Mouse (Mus musculus): ENCODE measurements around the gene Trak1. TPM values are rescaled to one million over a fixed set of nuclear protein-coding genes. Genes with fewer than 3 reads are reported as not detected.

Trak1 gene
- polyA plus RNA-seq, 2 experiments: 2.9 to 3.1 TPM

DNA sequence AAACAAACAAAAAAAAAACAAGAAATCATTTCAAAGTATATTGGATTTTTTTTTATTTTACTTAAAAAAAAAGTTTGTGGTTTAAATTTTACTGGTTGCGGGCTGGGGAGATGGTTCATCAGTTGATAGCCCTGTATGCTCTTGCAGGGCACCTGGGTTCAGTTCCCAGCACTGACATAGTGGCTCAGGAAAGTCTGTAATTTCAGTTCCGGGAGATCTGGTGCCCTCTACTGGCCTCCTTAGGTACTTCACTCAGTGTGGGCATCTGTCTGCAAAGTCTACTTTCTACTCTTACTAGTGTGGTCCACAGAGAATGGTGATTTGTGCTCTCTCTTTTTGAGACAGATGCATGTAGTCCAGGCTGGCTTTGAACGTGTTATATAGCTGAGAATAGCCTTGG, 12.9 kb upstream of the Trak1 start:
- peak; percentile 77 for TF ChIP-seq CTCF (IDR thresholded peaks at IDR 0.05; ENCODE audit: low read depth)
- no peak for TF ChIP-seq EP300 (IDR thresholded peaks at IDR 0.05; ENCODE audit: low read depth)
- Histone ChIP-seq H3K27ac (no peak overlapping the region), H3K4me3 (ENCODE audit: insufficient read depth in 1 of 2, low read depth in 2 of 2, low read length in 2 of 2) (no peak overlapping the region), H3K9ac (replicated peaks) (no peak overlapping the region), H3K4me2 (ENCODE audit: low read depth) (peak overlapping the region; percentile 68; the same call in 1 of the 2 replicates), H3K36me3 (replicated peaks; ENCODE audit: control insufficient read depth, insufficient read depth, low read depth) (no peaks in the 10 kb centered on the region), H3K27me3 (ENCODE audit: control insufficient read depth, insufficient read depth, low read length) (no peaks in the 10 kb centered on the region), H3K4me1 (replicated peaks; ENCODE audit: control insufficient read depth in 2 of 2, insufficient read depth in 2 of 2, low read length in 1 of 2) (peaks cover 6 to 18% of the 10 kb centered on the region in 2 experiments), H3K9me3 (ENCODE audit: control insufficient read depth, low read length) (no peaks in the 10 kb centered on the region)
- ATAC-seq (ENCODE audit: insufficient read depth) (no peak), DNase-seq (ENCODE audit: low read depth in 3 of 3, low spot score in 3 of 3) (peak; percentile 50 to 55 (median 52))
- WGBS (ENCODE audit: insufficient replicate concordance): 60% methylated on average over 3 of the region's 3 CpGs

DNA sequence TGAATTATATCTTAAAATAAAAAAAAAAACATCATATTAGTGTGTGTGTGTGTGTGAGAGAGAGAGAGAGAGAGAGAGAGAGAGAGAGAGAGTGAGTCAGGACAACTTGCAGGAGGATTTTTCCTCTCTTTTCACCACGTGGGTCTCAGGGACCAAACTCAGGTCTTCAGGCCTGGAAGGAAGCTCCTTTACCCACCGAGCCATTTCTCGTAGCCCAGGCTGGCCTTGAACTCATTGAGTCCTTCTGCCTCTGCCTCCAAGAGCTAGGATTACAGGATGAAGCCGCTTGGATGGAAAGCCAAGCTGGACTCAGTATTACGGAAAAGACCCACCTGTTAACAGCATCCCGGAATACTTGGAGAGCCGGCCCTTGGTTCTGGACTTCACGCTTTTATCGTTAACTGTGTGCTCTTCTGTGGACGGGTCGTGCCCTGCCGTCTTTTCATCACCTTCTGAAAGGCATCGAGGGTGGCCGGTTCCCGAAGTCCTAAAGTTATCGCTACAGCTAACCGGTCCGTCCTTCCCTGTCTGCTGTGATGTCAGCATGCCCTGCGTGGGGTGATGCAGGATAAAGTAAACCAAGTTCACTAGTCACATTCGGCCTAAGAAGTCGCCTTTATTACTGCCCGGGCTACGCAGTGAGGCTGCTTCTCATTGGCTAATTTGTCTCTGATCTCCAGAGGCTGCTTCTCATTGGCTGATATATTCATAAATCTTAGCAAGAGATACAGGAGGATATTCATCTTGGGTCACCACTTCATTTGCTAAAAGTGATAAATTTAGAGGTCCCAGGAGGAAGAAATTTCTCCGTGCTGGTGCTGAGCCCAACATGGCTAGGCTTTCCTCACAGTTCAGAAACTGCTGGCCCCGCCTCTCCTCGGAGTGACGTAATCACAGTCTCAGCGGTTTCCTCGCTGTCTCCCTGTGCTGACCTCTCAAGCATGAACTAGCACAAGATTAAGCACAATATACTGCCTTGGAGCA, 11.7 kb upstream of the Trak1 start:
- peak; percentile 84 for ATAC-seq (ENCODE audit: insufficient read depth)
- H3K9me3 ChIP-seq (ENCODE audit: control insufficient read depth, low read length): no peaks in the 10 kb centered on the region
- peaks cover 6 to 18% of the 10 kb centered on the region in 2 experiments for H3K4me1 ChIP-seq (replicated peaks; ENCODE audit: control insufficient read depth in 2 of 2, insufficient read depth in 2 of 2, low read length in 1 of 2)
- 26% methylated on average over 29 of the region's 29 CpGs for WGBS (ENCODE audit: insufficient replicate concordance)
- peak overlapping the region; percentile 56 for H3K9ac ChIP-seq (replicated peaks)
- no peaks in the 10 kb centered on the region for H3K27me3 ChIP-seq (ENCODE audit: control insufficient read depth, insufficient read depth, low read length)
- H3K27ac ChIP-seq: peak overlapping the region; percentile 71
- H3K4me3 ChIP-seq (ENCODE audit: insufficient read depth in 1 of 2, low read depth in 2 of 2, low read length in 2 of 2): peak overlapping the region; percentile 53 to 85
- no peak for TF ChIP-seq EP300 (IDR thresholded peaks at IDR 0.05; ENCODE audit: low read depth)
- no peak for TF ChIP-seq CTCF (IDR thresholded peaks at IDR 0.05; ENCODE audit: low read depth)
- H3K4me2 ChIP-seq (ENCODE audit: low read depth): peak overlapping the region; percentile 68
- DNase-seq (ENCODE audit: low read depth in 3 of 3, low spot score in 3 of 3): peak; percentile 66 to 71 (median 69)
- no peaks in the 10 kb centered on the region for H3K36me3 ChIP-seq (replicated peaks; ENCODE audit: control insufficient read depth, insufficient read depth, low read depth)

DNA sequence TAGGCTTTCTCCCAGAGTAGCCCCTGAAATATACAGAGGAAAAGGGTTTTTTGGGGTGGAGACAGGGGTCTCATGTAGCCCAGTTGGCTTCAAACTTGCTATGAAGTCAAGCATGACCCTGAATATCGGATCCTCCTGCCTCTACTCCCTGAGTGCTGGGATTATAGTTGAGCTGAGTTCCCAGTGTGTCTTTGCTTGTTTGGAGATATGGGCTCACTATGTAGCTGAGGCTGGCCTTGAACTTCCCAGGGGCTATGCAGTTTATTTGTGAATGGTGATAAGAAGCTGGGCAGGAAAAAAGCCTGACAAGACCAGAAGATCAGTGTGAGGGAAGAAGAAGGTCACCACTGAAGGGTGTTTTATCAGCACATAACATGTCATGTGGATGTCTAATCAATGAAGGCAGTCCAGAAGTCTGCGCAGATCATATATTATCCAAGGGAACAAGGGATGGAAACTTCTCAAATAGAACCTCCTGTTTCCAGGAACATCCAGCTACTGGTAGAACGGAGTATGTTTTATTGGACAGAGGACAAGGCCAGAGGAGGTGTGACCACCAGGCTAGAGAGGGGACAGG, 10.9 kb upstream of the Trak1 start:
- ATAC-seq (ENCODE audit: insufficient read depth): peak; percentile 82
- H3K9me3 ChIP-seq (ENCODE audit: control insufficient read depth, low read length): no peaks in the 10 kb centered on the region

DNA sequence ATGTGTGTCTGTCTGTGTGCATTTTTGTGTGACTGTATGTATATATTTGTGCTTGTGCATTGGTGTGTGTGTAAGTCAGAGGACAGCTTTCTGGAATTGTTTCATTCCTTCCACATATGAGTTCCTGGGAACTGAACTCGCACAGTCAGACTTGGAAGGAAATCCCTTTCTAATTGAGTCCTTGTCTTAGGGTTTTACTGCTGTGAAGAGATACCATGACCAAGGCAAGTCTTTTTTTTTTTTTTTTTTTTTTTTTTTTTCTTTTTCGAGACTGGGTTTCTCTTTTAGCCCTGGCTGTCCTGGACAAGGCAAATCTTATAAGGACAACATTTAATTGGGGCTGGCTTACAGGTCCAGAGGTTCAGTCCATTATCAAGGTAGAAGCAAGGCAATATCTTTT, 6.0 kb upstream of the Trak1 start:
- ATAC-seq (ENCODE audit: insufficient read depth): no peak
- no peak for DNase-seq (ENCODE audit: low read depth in 3 of 3, low spot score in 3 of 3)
- TF ChIP-seq EP300 (IDR thresholded peaks at IDR 0.05; ENCODE audit: low read depth): no peak
- TF ChIP-seq CTCF (IDR thresholded peaks at IDR 0.05; ENCODE audit: low read depth): no peak
- Histone ChIP-seq H3K27ac (no peak overlapping the region), H3K36me3 (replicated peaks; ENCODE audit: control insufficient read depth, insufficient read depth, low read depth) (no peaks in the 10 kb centered on the region), H3K4me1 (replicated peaks; ENCODE audit: control insufficient read depth in 2 of 2, insufficient read depth in 2 of 2, low read length in 1 of 2) (peaks cover 5 to 13% of the 10 kb centered on the region in 2 experiments), H3K4me2 (ENCODE audit: low read depth) (no peak overlapping the region), H3K9me3 (ENCODE audit: control insufficient read depth, low read length) (no peaks in the 10 kb centered on the region), H3K27me3 (ENCODE audit: control insufficient read depth, insufficient read depth, low read length) (peaks cover 1% of the 10 kb centered on the region), H3K9ac (replicated peaks) (no peak overlapping the region), H3K4me3 (ENCODE audit: insufficient read depth in 1 of 2, low read depth in 2 of 2, low read length in 2 of 2) (no peak overlapping the region)
- WGBS (ENCODE audit: insufficient replicate concordance): 57% methylated on average over 2 of the region's 2 CpGs

More for the DNA sequence above, 10.9 kb upstream of the Trak1 start:
- Histone ChIP-seq H3K27ac (peak overlapping the region; percentile 71), H3K4me3 (ENCODE audit: insufficient read depth in 1 of 2, low read depth in 2 of 2, low read length in 2 of 2) (peak overlapping the region; percentile 53 to 85; a peak in 3 of 4 replicates), H3K4me2 (ENCODE audit: low read depth) (peak overlapping the region; percentile 68), H3K9ac (replicated peaks) (peak overlapping the region; percentile 52; the same call in 1 of the 2 replicates), H3K36me3 (replicated peaks; ENCODE audit: control insufficient read depth, insufficient read depth, low read depth) (no peaks in the 10 kb centered on the region), H3K4me1 (replicated peaks; ENCODE audit: control insufficient read depth in 2 of 2, insufficient read depth in 2 of 2, low read length in 1 of 2) (peaks cover 6 to 18% of the 10 kb centered on the region in 2 experiments), H3K27me3 (ENCODE audit: control insufficient read depth, insufficient read depth, low read length) (no peaks in the 10 kb centered on the region)
- peak; percentile 58 to 66 (median 60) for DNase-seq (ENCODE audit: low read depth in 3 of 3, low spot score in 3 of 3)
- WGBS (ENCODE audit: insufficient replicate concordance): 19% methylated on average over 3 of the region's 3 CpGs
- peak; percentile 70 for TF ChIP-seq EP300 (IDR thresholded peaks at IDR 0.05; ENCODE audit: low read depth)
- TF ChIP-seq CTCF (IDR thresholded peaks at IDR 0.05; ENCODE audit: low read depth): no peak

DNA sequence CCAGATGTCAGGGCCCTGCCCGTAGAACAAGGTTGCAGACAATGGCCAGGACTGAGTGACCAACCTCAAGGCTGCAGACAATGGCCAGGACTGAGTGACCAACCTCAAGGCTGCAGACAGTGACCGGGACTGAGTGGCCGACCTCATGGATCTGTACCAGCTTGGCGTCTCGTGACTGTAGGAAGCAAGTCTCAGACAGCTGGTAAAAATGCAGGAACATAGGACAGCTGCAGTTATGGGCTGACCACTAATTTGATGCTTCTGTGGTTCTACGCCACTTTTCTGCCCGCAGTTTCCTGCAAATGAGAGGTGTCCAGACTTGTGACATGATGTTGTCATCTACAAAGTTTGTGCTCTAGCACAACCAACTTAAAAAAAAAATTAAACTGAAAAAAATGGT, 4.1 kb upstream of the Trak1 start:
- peaks cover 6% of the 10 kb centered on the region for H3K27me3 ChIP-seq (ENCODE audit: control insufficient read depth, insufficient read depth, low read length)

More for the DNA sequence above, 4.1 kb upstream of the Trak1 start:
- Histone ChIP-seq H3K27ac (no peak overlapping the region), H3K4me3 (ENCODE audit: insufficient read depth in 1 of 2, low read depth in 2 of 2, low read length in 2 of 2) (no peak overlapping the region), H3K9me3 (ENCODE audit: control insufficient read depth, low read length) (no peaks in the 10 kb centered on the region), H3K36me3 (replicated peaks; ENCODE audit: control insufficient read depth, insufficient read depth, low read depth) (no peaks in the 10 kb centered on the region), H3K4me2 (ENCODE audit: low read depth) (no peak overlapping the region), H3K4me1 (replicated peaks; ENCODE audit: control insufficient read depth in 2 of 2, insufficient read depth in 2 of 2, low read length in 1 of 2) (peaks cover 0 to 7% of the 10 kb centered on the region in 2 experiments; a peak in 3 of 4 replicates), H3K9ac (replicated peaks) (no peak overlapping the region)
- no peak for DNase-seq (ENCODE audit: low read depth in 3 of 3, low spot score in 3 of 3)
- ATAC-seq (ENCODE audit: insufficient read depth): no peak
- WGBS (ENCODE audit: insufficient replicate concordance): 63% methylated on average over 7 of the region's 7 CpGs
- TF ChIP-seq CTCF (IDR thresholded peaks at IDR 0.05; ENCODE audit: low read depth) (no peak), EP300 (IDR thresholded peaks at IDR 0.05; ENCODE audit: low read depth) (no peak)

All from liver, embryonic 14.5 days (tissue).